Mouse (Mus musculus) kidney, postnatal 36 days (tissue): ENCODE results near the gene Rabggta.
A peak's percentile ranks its signal among the peaks of the same experiment; 100 is the strongest.

ENCODE experiments used
- DNase-seq, 2 experiments: peaks; one replicate each; pipeline ENCODE4 v3.0.0; 2021 to 2022; ENCODE audit warnings: mixed read lengths in 2 of 2

Rabggta gene

DNA sequence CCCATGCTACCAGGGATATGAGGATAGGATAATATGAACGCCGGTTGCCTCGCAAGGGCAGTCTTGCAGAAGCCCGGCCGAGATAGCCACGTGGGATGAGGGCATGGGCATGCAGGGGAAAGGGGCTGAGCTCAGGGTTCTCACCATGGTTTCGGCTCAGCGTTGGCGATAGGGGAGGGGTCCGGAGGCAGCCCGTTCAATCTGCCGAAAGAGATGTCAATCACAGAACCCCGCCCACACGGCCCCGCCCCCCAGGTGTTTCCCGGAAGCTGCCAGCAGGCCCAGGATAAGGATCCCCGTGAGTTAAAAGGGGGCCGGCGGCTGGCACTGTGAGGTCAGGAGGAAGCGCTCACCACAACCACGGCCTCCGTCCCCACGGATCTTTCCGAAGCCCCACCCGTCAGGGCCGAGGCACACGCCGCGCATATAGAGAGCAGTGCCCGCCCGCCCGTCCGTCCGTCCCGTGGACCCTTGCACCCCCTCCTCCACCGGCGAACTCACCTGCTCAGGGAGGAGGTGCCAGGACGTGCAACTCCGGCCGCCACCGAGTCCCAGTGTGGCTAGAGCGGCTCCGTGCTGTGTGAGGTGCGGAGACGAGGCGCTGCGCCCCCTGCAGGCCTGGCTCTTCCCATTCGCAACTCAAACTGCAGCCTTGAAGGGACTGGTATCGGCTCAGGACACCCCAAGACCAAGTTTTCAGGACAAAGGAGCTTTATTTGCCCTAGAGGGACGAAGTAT lies at the start of gene Rabggta:
Rabggta (minus strand) TSS at position 564 of the 738 bp plus-strand sequence.
- peak; percentile 96 to 98 for DNase-seq

DNA sequence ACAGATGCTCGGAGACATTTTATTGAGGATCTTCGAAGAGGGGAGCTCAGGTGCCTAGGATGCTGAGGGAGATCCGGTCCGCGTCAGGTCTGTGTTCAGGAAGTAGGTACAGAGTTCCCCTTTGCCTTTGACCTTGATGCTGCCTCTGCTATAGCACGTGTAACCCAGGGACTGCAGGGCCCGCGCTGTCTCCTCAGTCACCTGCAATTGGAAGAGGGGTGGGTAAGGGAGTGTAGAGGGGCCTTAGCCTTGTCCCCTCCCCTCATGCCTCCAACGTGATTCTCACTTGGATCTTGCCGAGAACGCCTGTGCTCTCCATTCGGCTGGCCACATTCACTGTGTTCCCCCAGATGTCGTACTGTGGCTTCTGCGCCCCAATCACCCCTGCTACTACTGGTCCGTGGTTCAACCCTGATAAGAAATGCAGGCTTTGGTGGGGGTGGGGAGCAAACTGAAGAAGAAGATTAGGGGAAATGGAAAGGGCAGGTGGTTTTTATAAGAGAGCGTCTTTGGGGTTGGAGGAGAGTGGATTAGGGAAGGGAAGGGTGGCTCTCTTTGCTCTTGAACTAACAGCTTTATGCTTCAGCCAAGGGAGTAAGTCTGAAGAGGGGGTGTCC lies 47.1 kb upstream of the Rabggta start:
- no peak for DNase-seq

DNA sequence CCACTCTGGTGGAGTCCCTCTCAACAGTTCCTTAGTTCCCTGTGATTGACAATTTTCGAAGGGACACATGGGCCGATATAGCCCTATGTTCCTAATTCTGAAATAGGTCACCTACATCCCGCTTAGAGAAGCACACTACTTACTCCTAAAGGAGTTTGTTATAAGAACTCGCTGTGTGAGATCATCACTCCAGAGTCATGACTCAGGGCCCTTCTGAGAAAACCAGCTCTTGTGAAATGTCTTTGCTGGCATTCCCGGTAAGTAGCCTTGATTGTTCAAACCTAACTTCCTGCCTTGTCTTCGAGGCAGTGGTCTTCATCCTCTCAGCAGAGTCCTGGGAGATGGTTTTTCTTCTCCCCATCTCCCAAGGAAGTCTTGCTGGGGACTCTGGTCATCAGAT lies 46.5 kb upstream of the Rabggta start:
- DNase-seq: no peak

DNA sequence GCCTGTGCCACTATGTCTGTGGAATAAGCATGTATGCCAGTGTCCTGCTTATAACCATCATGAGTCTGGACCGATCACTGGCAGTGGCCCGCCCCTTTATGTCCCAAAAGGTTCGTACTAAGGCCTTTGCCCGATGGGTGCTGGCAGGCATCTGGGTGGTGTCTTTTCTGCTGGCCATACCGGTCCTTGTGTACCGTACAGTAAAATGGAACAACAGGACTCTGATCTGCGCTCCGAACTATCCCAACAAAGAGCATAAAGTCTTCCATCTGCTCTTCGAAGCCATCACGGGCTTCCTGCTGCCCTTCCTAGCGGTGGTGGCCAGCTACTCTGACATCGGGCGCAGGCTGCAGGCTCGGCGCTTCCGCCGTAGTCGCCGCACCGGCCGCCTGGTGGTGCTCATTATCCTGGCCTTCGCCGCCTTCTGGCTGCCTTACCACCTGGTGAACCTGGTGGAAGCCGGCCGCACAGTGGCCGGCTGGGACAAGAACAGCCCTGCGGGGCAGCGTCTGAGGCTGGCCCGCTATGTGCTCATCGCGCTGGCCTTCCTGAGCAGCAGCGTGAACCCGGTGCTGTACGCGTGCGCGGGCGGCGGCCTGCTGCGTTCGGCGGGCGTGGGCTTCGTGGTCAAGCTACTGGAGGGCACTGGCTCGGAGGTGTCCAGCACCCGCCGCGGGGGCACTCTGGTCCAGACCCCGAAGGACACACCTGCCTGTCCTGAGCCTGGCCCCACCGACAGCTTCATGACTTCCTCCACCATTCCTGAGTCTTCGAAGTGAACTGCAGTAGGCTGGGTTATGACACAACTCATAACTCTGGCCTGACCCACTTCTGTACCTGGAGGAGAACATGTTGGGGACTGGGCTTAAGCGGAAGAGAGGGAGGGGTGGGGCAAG lies 45.7 kb upstream of the Rabggta start:
- peak; percentile 81 to 88 for DNase-seq

DNA sequence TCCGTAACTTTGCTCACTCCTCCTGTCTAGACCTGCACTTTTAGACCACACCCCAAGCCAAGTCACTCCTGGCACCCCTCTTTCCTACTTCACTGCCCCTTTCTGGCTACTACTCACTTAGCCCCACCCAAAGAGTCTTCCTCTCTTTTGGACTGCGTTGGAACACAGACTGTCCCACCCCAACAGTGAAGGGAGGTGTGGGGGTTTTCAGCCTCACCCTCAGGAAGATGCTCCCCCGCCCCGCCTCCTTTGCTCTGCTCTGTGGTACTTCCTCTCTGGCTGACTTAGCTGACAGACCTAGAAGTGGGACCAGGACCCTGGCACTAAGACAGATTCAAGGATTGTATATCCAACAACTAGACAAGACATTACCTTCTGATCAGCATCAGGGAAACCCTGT lies 43.6 kb upstream of the Rabggta start, which contains the start of gene Ltb4r1:
Ltb4r1 (plus strand) TSS at position 267 of the 400 bp plus-strand sequence.
- no peak for DNase-seq

DNA sequence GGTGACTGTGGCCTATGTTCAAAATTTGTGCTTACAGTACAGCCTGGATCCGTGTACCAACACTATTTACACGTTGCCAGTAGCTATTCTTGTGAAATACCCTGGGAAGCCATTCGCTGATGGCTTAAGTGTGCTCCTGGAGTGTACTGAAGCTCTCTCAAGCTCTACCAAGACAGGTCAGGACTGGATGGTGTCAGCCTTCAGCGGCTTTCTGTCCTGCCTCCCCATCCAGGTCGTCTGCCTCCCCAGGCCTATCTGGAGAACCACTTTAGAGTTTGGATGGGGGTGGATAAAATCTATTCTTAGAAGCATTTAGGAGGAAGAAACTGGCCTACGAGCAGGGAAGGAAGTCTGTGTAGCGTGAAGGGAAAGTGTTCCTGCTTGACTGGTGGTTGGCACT lies 41.1 kb upstream of the Rabggta start:
- no peak for DNase-seq

DNA sequence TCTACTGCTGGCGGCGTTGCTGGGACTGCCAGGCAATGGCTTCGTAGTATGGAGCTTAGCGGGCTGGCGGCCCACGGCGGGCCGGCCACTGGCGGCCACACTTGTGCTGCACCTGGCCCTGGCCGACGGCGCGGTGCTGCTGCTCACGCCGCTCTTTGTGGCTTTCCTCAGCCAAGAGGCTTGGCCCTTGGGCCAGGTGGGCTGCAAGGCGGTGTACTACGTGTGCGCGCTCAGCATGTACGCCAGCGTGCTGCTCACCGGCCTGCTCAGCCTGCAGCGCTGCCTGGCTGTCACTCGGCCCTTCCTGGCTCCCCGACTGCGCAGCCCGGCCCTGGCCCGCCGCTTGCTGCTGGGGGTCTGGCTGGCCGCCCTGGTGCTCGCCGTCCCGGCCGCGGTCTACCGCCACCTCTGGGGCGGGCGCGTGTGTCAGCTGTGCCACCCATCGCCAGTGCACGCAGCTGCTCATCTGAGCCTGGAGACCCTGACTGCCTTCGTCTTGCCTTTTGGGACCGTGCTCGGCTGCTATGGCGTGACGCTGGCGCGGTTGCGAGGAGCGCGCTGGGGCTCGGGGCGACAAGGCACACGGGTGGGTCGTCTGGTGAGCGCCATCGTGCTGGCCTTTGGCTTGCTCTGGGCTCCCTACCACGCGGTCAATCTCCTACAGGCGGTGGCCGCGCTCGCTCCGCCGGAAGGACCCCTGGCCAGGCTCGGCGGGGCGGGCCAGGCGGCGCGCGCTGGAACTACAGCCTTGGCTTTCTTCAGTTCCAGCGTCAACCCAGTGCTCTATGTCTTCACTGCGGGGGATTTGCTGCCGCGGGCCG lies 40.1 kb upstream of the Rabggta start:
- DNase-seq: peak; percentile 39 to 71

DNA sequence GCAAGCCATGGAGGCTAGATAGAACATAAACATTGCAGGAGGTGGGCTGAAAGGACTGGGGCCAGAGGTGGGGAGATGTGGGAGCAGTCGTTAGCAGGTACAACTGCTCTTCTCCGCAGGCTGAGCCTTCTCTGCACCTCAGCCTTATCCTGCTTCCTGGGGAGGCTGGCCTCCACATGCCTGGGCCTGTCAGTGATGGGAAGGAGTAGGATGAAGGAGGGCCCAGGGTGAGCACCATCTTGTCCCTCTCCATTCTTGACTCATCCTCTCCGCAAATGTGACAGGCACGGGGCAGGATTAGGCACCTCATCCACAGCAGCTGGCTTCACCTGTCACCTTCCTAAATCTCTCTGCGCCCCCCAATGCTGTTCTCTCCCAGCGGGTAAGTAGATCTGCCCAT lies 39.1 kb upstream of the Rabggta start, which contains the start of gene Ltb4r2:
Ltb4r2 (plus strand) TSS at position 266 of the 400 bp plus-strand sequence.
- DNase-seq: no peak

DNA sequence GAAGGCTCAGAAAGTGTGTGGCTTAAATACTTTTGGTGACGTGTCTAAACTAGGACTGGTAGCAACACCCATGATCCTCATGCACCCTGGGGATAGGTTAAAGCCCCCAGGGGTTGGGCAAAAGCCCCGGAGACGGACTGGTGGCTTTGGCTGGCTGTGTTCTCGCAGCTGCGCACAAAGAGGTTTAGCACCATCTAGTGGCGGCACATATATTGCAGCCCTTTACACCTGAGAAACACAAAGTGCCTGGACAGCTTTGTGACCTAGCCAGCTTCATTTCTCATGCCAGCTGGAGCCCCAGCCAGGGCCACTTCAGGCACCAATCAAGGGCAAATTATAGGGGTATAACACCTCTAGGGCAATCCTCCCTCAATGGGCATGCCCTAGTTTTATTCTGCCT lies 38.1 kb upstream of the Rabggta start:
- peak; percentile 90 to 95 for DNase-seq

DNA sequence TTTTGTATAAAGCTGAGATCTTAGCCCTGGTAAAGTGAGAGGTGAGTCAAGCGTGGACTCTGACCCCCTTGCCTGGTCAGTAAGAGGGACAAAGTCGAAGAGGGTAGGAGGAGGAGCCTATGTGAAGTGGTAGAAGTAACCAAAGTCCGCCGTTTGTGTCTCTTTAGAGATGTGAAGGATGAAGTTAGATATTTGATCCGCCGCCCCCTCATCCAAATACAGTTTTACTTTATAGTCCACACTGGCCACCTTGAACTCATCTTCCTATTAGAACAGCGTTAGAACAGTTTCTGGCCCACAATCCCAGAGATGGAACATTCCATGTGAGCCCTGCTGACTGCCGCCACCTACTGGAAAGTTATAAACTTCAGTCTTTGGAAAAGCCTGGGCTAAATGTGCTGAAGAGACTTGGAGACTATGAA lies 36.3 kb upstream of the Rabggta start, which contains the start of gene Cideb:
Cideb (minus strand) TSS at position 96 of the 422 bp plus-strand sequence.
- DNase-seq: peak; percentile 77 to 88

DNA sequence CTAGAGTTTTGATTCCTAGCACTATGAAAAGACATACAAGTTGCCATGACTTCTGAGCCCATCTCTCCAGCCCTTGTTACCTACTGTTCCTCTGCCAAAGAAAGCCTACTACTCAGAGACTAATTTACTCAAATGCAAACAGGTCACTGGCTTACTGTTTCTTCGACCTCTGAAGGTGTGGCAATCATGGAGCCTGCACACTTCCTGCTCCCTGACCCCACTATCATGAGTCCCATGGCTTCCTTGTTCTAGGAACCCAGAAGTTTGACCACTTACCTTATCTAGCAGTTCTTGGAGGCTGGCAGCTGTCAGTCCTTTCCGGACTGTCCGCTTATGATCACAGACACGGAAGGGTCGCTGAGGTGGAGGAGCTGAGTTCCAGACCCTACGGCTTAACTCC lies 35.5 kb upstream of the Rabggta start:
- DNase-seq: no peak

DNA sequence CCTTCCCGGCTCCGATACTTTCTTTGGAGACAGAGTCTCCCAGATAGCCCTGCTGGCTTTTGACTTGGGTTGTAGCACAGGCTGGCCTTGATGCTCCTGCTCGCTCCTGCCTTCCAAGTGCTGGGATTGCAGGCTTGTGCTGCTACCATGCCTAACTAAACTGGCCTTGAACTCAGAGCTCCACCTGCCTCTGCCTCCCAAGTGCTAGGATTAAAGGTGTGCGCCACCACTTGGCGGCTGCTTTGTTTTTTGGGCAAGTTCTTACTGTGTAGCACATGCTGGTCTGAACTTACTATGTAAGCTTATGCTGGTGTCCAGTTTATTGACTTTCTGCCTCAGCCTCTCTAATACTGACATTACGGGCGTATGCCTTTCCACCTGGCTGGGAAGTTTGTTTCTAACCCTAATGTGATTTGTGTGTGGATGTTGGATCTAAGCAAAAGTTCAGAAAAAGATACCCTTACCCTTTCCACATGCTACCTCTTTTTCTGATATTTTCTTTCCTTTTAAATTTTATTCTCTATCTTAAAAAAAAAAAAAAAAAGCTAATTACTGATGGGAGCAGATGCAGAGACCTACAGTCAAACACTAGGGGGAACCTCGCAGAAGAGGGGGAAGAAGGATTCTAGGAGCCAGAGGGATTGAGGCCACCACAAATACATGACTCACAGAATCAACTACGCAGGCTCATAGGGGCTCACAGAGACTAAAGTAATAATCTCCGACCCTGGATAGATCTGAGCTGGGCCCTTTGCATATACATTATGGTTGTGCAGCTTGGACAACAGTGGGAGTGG lies 25.2 kb upstream of the Rabggta start:
- DNase-seq: no peak

DNA sequence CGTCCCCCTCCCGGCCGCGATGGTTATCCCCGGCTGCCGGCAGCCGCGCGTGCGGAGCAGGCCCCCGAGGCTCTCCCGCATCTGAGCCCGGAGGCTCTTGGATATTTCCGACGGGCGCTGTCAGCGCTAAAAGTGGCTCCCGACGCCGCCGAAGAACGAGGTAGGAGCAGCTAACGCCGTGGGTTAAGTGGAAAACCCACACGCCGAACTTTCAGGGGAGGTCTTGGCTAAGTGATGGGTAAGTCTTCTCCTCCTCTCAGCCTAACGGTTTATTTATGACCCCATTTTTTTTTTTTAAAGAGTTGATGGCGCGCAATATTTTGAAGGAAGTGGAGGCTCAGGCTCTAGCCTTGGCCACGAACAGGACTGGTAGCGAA lies 23.8 kb upstream of the Rabggta start:
- DNase-seq: no peak

DNA sequence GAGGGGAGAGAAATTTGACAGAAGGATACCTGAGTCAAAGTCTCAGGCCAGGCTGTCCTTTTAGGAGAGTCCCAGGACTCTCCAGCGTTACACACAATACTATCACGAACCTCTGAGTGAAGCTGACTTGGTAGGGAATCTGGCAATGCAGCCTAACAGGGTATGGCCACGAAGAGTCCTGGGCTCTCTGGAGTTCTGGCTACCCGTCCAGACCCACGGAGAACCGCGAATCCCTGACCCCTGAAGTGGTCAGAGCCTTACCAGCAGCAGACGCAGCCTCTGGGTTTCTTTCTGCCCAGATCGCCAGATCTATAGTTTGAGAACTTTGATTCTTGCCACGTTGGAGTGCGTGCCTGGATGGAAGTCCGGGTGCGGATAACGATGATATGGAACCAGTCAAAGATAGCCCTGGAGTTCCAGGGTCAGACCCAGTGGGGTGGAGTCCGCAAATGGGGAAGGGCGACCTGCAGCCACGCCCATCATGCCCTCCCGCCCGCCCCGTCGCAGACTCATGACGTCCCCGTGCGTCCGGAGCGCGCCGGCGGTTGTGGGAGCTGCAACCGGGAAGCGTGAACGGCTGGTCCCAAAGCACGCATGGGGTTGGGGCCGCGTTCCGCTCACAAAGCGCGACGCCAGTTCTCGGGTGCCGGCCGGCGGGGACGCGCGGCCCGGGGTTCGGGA lies 23.3 kb upstream of the Rabggta start, which contains the start of the genes Dhrs1 and Nop9:
Dhrs1 (minus strand) TSS at position 511 of the 681 bp plus-strand sequence.
Nop9 (plus strand) TSS at position 514 of the 681 bp plus-strand sequence.
- peak; percentile 90 to 93 for DNase-seq

DNA sequence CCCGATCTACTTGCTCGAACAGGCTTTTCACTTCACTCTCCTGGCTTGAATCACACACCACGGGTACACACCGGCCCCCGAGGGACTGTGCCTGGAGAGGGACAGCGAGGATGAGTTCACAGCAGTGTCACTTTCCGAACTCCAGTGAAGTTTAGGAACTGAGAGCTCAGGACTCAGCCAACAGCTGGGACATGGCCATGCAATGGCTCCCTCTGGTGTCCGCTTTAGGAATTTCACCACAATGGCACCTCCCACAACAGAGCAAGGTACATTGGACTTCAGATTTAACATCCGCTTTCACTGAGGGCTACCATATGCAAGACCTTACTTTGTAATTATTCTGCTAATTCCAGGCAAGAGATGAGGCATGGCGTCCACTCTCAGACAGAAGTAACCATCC lies 21.6 kb upstream of the Rabggta start:
- peak; percentile 87 to 94 for DNase-seq

DNA sequence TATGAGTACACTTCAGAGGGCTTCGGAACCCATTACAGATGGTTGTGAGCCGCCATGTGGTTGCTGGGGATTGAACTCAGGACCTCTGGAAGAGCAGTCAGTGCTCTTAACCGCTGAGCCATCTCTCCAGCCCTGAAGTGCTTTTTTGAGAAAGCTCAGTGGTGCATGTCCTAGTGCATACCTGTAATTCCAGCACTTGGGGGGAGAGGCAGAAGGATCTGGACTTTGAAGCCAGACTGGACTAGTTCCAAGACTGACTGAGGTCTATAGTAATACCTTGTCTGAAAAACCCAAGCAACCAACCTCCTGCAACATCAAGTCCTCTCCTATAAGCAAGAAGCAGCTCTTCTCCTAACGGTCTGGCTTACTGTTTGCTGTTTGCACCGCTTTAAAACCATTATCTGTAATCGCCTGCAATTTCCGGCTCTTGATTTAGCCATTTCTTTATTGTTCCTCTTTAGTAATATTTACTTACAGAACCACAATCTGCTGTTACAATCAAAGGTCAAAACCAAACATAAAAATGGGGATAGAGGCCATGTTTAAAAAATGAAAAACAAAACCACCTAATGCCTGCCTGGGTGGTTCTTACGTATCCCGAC lies 15.1 kb upstream of the Rabggta start:
- DNase-seq: peak; percentile 64 to 85

DNA sequence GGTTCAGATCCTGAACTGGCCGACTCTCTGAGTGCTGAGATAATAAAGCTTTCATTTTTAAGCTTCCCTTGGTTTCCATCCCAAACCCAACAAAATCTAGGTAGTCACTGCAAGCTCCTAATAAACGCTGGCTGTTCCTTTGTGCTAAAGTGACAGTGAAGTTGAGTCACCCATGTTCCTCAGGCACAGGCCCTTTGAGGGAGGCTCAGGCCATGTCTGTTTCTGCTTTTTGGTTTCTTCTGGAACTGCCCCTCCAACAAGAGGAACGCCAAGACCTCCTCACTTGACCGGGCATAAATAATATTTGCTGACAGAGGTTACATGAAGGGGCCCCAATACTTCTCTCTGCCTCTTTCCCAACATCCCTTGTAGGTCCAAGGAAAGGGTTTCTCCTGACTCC lies 13.7 kb upstream of the Rabggta start:
- no peak for DNase-seq

DNA sequence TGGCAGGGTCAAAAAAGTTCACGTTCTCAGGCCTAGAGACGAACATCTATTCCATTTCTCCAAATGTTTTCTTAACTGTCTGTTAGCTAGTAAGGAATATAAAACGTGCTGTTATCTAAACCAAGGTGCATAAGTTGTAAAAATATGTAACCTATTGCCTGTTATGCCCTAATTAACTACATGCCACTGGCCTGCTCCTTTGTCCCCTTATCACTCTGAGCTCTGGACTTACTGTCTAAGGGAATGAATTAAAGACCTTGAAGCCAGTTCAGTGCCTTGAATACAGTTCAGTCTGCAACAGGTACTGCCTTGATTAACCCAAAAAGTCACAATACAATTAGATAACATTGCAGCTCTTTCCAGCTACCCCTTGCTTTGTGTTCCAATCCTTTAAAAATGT lies 13.3 kb upstream of the Rabggta start:
- no peak for DNase-seq

DNA sequence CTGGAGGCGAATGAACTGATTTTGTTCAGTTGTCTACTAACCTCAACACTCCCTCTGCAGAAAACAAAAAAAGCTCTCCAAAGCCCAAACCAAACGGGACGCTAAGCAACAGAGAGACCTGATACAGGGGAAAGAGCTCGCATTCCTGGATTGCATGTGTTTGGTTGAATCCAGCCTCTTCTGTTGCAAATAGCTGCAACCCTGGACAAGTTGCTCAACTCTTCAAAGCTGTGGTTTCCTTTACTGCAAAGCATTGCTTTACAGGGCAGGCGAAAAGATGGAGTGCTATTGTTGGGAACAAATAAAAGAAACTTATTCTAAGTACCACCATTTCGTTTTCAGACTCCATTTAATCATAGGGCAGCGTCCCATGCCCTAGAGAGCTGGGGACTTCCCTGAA lies 12.8 kb upstream of the Rabggta start:
- DNase-seq: no peak

DNA sequence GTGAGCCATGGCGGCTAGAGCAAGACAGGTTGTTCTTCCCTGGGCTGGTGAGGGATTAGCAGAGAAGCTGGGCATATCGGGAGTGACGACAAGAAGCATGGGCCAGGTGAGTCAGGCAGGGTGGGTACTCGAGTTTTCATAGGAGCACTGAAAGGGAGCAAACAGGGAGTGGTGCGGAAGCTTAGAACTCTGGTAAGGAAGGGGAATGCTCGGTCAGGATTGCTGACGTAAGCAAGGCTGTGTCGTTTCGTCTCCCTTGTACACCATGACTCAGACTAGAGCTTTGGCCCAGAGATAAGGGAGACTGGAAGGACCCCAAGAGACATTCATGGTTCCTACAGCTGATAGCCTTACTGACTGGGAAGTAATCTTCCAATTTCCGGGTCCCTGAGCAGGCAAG lies 11.8 kb upstream of the Rabggta start:
- no peak for DNase-seq
